Mouse (Mus musculus): Measurements from ENCODE around the gene Ino80.

GRCm38 (mm10) chr2:119408733-119409132, 68.8 kb downstream of the Ino80 start:
- TF ChIP-seq POLR2A (IDR thresholded peaks at IDR 0.05; ENCODE audit: low read depth, low read length), result no peak
- TF ChIP-seq CTCF (IDR thresholded peaks at IDR 0.05; ENCODE audit: extremely low read depth, insufficient read depth, insufficient read length, insufficient replicate concordance), result no peak

All from spleen, adult 2 months (tissue).